In genomic region chr12:24831964-24832427, GRCm38 (mm10) we compare ENCODE assay signal across 8 mouse cellular contexts. TPM values are rescaled to one million over a fixed set of nuclear protein-coding genes. Genes with fewer than 3 reads are reported as not detected.
A peak's percentile ranks its signal among the peaks of the same experiment; 100 is the strongest.
DNase-seq lines count a peak whose midpoint lies in the region; ATAC-seq and TF ChIP-seq lines count a peak whose summit lies in the region.

No protein-coding gene starts in this region.

- TF ChIP-seq CTCF in ES-Bruce4 (IDR thresholded peaks at IDR 0.05; ENCODE audit: low read depth, low read length): no peak

- intact Hi-C loops in heart, postnatal 10 days (cut with DNase I): loop anchor here (2.0 to 10.0 kb wide), 4 partner anchors 87 to 123 kb away; partner anchors contain the start of gene Rrm2

- H3K27ac ChIP-seq in kidney, embryonic 16.5 days (ENCODE audit: low read length): peak overlapping the region; percentile 85
- H3K27ac ChIP-seq in ES-Bruce4 (ENCODE audit: insufficient read depth, low read length): no peak overlapping the region
- no peak overlapping the region for H3K27ac ChIP-seq in liver, embryonic 16.5 days (ENCODE audit: low read length)

- peaks cover 27% of the 10 kb centered on the region for H3K4me1 ChIP-seq in kidney, embryonic 16.5 days (ENCODE audit: insufficient read depth, low read length)
- H3K4me1 ChIP-seq in ES-Bruce4 (ENCODE audit: control insufficient read depth, insufficient read depth, low read length): peaks cover 3% of the 10 kb centered on the region
- peaks cover 14% of the 10 kb centered on the region for H3K4me1 ChIP-seq in liver, embryonic 16.5 days (ENCODE audit: control insufficient read depth, low read depth, low read length)

- TF ChIP-seq EP300 in ES-Bruce4 (IDR thresholded peaks at IDR 0.05; ENCODE audit: insufficient read depth, low read depth, low read length): no peak

- H3K4me2 ChIP-seq in kidney, embryonic 16.5 days (replicated peaks; ENCODE audit: low read depth, low read length): peak overlapping the region; percentile 91
- peak overlapping the region; percentile 100 for H3K4me2 ChIP-seq in liver, embryonic 16.5 days (ENCODE audit: low read depth, low read length)

- H3K36me3 ChIP-seq in kidney, embryonic 16.5 days (ENCODE audit: insufficient read depth, low read length): no peaks in the 10 kb centered on the region
- no peaks in the 10 kb centered on the region for H3K36me3 ChIP-seq in ES-Bruce4 (ENCODE audit: control insufficient read depth, insufficient read depth, low read length, poor library complexity, severe bottlenecking)
- no peaks in the 10 kb centered on the region for H3K36me3 ChIP-seq in liver, embryonic 16.5 days (ENCODE audit: control insufficient read depth, insufficient read depth)

- ATAC-seq in kidney, embryonic 16.5 days (ENCODE audit: low FRiP score, low TSS enrichment): no peak
- ATAC-seq in liver, embryonic 16.5 days (ENCODE audit: low read depth): no peak
- ATAC-seq in megakaryocyte progenitor cell, adult 5-6 weeks (replicated peaks; ENCODE audit: poor library complexity): no peak

- no peak for DNase-seq in kidney, adult 18-20 months
- DNase-seq in adrenal gland, postnatal 36 days: peak; percentile 25 to 55
- peak; percentile 43 to 44 for DNase-seq in heart, postnatal 10 days
- no peak for DNase-seq in layer of hippocampus, adult 9-11 months

- H3K4me3 ChIP-seq in kidney, embryonic 16.5 days (ENCODE audit: low read length): peak overlapping the region; percentile 88
- peak overlapping the region; percentile 94 for H3K4me3 ChIP-seq in ES-Bruce4 (ENCODE audit: low read depth, low read length)
- peak overlapping the region; percentile 83 for H3K4me3 ChIP-seq in liver, embryonic 16.5 days (ENCODE audit: low read depth, low read length)

- H3K9ac ChIP-seq in kidney, embryonic 16.5 days (replicated peaks; ENCODE audit: low read length): peak overlapping the region; percentile 94
- H3K9ac ChIP-seq in ES-Bruce4 (ENCODE audit: low read depth, poor library complexity, severe bottlenecking): peak overlapping the region; percentile 85
- peak overlapping the region; percentile 72 for H3K9ac ChIP-seq in liver, embryonic 16.5 days (ENCODE audit: low read depth, low read length)

- H3K27me3 ChIP-seq in kidney, embryonic 16.5 days (ENCODE audit: insufficient read depth, low read length): no peaks in the 10 kb centered on the region
- no peaks in the 10 kb centered on the region for H3K27me3 ChIP-seq in ES-Bruce4 (ENCODE audit: control insufficient read depth, insufficient read depth, low read length, poor library complexity, severe bottlenecking)
- peaks cover 17% of the 10 kb centered on the region for H3K27me3 ChIP-seq in liver, embryonic 16.5 days (ENCODE audit: control insufficient read depth, insufficient read depth, low read depth, low read length)

- no peaks in the 10 kb centered on the region for H3K9me3 ChIP-seq in kidney, embryonic 16.5 days (ENCODE audit: low read length)
- no peaks in the 10 kb centered on the region for H3K9me3 ChIP-seq in ES-Bruce4 (replicated peaks; ENCODE audit: control insufficient read depth, insufficient read depth, low read length, poor library complexity, severe bottlenecking)
- no peaks in the 10 kb centered on the region for H3K9me3 ChIP-seq in liver, embryonic 16.5 days (replicated peaks; ENCODE audit: control insufficient read depth, low read length)

- no peak for TF ChIP-seq POLR2A in ES-Bruce4 (IDR thresholded peaks at IDR 0.05; ENCODE audit: insufficient read depth, low read length)

- WGBS in kidney, embryonic 16.5 days: 0% methylated on average over 31 of the region's 32 CpGs
- WGBS in liver, embryonic 16.5 days (ENCODE audit: insufficient replicate concordance): under 1% methylated on average over 32 of the region's 32 CpGs

RNA-seq across cellular contexts. Expression of gene Mboat2, which starts 1.3 kb away (rescaled TPM):
- polyA plus RNA-seq in kidney, embryonic 16.5 days (2015; fragmentation: Nextera tagmentation; extraction: Ambion mirVana): 44.7 and 44.9 TPM in 2 replicates
- 16.9 and 20.1 TPM in 2 replicates for polyA plus RNA-seq in ES-Bruce4 (2011; ENCODE audit: insufficient read depth, insufficient read length, low read depth, missing spikeins)
- total RNA-seq in adrenal gland, postnatal 36 days (2021): 10 to 100 TPM; 21.5 to 32.8 TPM
- 10 to 100 TPM; 17.3 to 18.3 TPM for total RNA-seq in heart, postnatal 10 days (2021)
- 2.8 and 3.9 TPM in 2 replicates for polyA plus RNA-seq in liver, embryonic 16.5 days (2015; fragmentation: Nextera tagmentation; extraction: Ambion mirVana)
- 2.7 TPM in 2 replicates for total RNA-seq in megakaryocyte progenitor cell, adult 5-6 weeks (2015)
- 1.8 and 7.7 TPM in 2 replicates for total RNA-seq in megakaryocyte progenitor cell, adult 5-6 weeks (2017)

Comparison
In these comparisons a context has a peak if more than half of its experiments do, and no peak if none do; other contexts are left out.
1. DNase-seq: peak in adrenal gland, postnatal 36 days (2 of 2) and heart, postnatal 10 days (2 of 2); none in kidney, adult 18-20 months (single experiment) and layer of hippocampus, adult 9-11 months (single experiment).
2. Peak in every context shown above with its lines, with median percentiles within 50 percentile points of each other: H3K4me3 ChIP-seq and H3K9ac ChIP-seq.